Mouse (Mus musculus): ENCODE measurements at regions not wholly inside any gene's neighbourhood (a gene's known extent, or its start where the extent isn't known, plus 50 kb on each side); places are given as distances from the start of the nearest gene placed in this dataset.
"Not testable (repeated sequence)": the region's sequence is repeated elsewhere in the genome, so short reads cannot be mapped to it uniquely, and the experiment has no call there.

DNA sequence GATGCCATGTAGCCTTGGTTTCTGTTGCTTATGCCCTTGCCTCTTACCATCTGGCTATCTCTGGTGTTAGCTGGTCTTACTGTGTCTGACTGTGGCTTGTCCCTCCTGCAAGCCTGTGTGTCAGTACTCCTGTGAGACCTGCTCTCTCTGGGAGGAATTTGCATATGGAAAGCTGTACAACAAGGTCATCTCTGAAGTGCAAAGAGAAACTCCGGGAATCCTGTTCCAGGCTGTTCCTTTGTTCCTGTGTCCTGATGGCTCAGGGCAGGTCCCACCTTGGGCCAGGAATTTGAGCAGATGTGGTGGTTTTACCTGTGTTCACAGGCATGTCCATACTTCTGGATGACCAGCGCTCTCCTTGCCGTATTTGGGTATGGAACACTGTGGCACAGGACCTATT lies 218.6 kb upstream of the Nsun6 start:
- no peaks in the 10 kb centered on the region for H3K9me3 ChIP-seq (replicated peaks; ENCODE audit: control insufficient read depth, low read length)
- no peaks in the 10 kb centered on the region for H3K27me3 ChIP-seq (ENCODE audit: control insufficient read depth, insufficient read depth, low read depth, low read length)
- H3K27ac ChIP-seq (ENCODE audit: low read length), result no peak overlapping the region
- H3K36me3 ChIP-seq (ENCODE audit: control insufficient read depth, insufficient read depth), result no peaks in the 10 kb centered on the region
- no peak overlapping the region for H3K9ac ChIP-seq (ENCODE audit: low read depth, low read length)
- no peak overlapping the region for H3K4me2 ChIP-seq (ENCODE audit: low read depth, low read length)
- ATAC-seq (ENCODE audit: low read depth), result no peak
- WGBS (ENCODE audit: insufficient replicate concordance), result 70% methylated on average over 3 of the region's 3 CpGs
- H3K4me1 ChIP-seq (ENCODE audit: control insufficient read depth, low read depth, low read length), result no peaks in the 10 kb centered on the region
- no peak overlapping the region for H3K4me3 ChIP-seq (ENCODE audit: low read depth, low read length)

DNA sequence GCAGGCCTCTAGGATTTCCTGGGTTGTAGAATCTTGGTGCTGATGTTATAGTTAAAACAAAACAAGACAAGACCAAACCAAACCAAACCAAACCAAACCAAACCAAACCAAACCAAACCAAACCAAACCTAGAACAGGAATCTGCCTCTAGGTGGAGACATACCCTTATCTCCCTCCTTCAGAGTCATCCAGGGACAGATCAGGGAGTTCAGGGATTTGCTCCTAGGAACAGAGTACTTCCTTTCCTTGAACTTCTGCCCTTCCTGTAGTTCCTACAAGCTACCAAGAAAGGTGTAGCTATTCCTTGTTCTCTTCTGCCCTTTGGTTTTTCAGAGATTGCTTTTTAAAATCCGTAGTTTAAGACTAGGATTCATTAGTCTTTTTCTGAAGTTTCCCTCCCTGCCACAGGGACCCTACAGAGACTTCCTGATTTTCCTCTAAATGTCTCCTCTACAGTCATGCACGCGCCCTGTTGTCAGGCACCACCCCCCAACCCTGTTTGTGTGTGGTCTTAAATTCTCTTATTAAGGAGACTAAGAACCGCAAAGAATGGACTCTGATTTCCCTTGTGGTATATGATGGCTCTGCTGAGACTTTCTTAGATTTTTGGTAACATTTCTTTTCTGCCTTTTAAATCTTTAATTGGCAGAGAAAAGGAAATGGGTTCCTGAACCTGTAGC lies 205.8 kb upstream of the Nsun6 start:
- 24% methylated on average over 4 of the region's 4 CpGs for WGBS (ENCODE audit: insufficient replicate concordance)
- ATAC-seq (ENCODE audit: low read depth), result no peak
- no peaks in the 10 kb centered on the region for H3K36me3 ChIP-seq (ENCODE audit: control insufficient read depth, insufficient read depth)

DNA sequence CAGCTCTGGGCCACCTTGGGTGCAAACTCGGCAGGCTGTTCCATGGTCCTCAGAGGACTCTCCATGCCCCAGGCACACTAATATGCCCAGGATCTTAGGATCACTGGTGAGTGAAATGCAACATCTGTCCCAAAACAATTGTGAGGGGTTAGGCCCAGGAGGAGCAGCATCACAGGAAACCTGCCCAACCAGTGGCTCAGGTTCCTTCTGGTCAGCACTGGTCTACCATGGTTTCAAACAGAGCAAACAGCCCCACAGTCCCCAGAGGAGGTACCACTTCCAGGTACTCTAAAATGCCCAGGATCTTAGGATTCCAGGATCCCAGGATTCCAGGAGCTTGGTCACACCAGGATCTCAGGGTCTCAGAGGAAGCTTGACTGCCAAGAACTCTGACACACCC lies 187.4 kb upstream of the Nsun6 start:
- H3K9ac ChIP-seq (ENCODE audit: low read depth, low read length); H3K4me1 ChIP-seq (ENCODE audit: control insufficient read depth, low read depth, low read length); H3K4me2 ChIP-seq (ENCODE audit: low read depth, low read length); H3K9me3 ChIP-seq (replicated peaks; ENCODE audit: control insufficient read depth, low read length); H3K36me3 ChIP-seq (ENCODE audit: control insufficient read depth, insufficient read depth); H3K4me3 ChIP-seq (ENCODE audit: low read depth, low read length); H3K27me3 ChIP-seq (ENCODE audit: control insufficient read depth, insufficient read depth, low read depth, low read length); H3K27ac ChIP-seq (ENCODE audit: low read length); ATAC-seq (ENCODE audit: low read depth): not testable (repeated sequence)
- WGBS (ENCODE audit: insufficient replicate concordance), result 53% methylated on average over 1 of the region's 1 CpGs

More for the DNA sequence above, 205.8 kb upstream of the Nsun6 start:
- no peaks in the 10 kb centered on the region for H3K4me1 ChIP-seq (ENCODE audit: control insufficient read depth, low read depth, low read length)
- no peak overlapping the region for H3K4me3 ChIP-seq (ENCODE audit: low read depth, low read length)
- H3K9me3 ChIP-seq (replicated peaks; ENCODE audit: control insufficient read depth, low read length), result no peaks in the 10 kb centered on the region
- H3K4me2 ChIP-seq (ENCODE audit: low read depth, low read length), result no peak overlapping the region
- no peak overlapping the region for H3K9ac ChIP-seq (ENCODE audit: low read depth, low read length)
- H3K27me3 ChIP-seq (ENCODE audit: control insufficient read depth, insufficient read depth, low read depth, low read length), result no peaks in the 10 kb centered on the region
- H3K27ac ChIP-seq (ENCODE audit: low read length), result no peak overlapping the region

DNA sequence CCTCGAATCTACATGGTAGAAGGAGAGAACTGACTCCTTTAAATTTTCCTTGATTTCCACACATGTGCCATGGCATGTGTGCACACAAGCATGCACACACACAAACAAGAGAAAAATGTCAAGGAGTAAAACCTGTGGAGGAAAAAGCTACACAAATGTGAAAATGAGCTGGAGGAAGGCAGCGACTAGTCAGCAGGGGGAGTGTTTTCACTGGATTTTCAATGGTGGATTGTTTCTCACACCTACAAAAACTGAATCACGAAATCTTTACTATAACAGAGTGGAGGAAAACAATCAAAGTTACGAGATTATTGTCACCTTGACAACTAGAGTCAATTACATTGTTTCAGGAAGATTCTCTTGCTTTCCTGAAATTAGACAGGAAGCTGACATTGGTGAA lies 167.0 kb upstream of the Nsun6 start:
- WGBS (ENCODE audit: insufficient replicate concordance), result 26% methylated on average over 4 of the region's 4 CpGs
- no peak overlapping the region for H3K9ac ChIP-seq (ENCODE audit: low read depth, low read length)

GRCm38 (mm10) chr2:15188091-15188490 lies 133.2 kb upstream of the Nsun6 start:
- Histone ChIP-seq H3K27ac (ENCODE audit: low read length) (no peak overlapping the region), H3K9ac (ENCODE audit: low read depth, low read length) (no peak overlapping the region), H3K9me3 (replicated peaks; ENCODE audit: control insufficient read depth, low read length) (no peaks in the 10 kb centered on the region), H3K27me3 (ENCODE audit: control insufficient read depth, insufficient read depth, low read depth, low read length) (no peaks in the 10 kb centered on the region), H3K4me2 (ENCODE audit: low read depth, low read length) (no peak overlapping the region), H3K4me1 (ENCODE audit: control insufficient read depth, low read depth, low read length) (no peaks in the 10 kb centered on the region), H3K36me3 (ENCODE audit: control insufficient read depth, insufficient read depth) (no peaks in the 10 kb centered on the region), H3K4me3 (ENCODE audit: low read depth, low read length) (no peak overlapping the region)
- ATAC-seq (ENCODE audit: low read depth), result no peak
- 55% methylated on average over 1 of the region's 1 CpGs for WGBS (ENCODE audit: insufficient replicate concordance)

More for the DNA sequence above, 167.0 kb upstream of the Nsun6 start:
- no peak for ATAC-seq (ENCODE audit: low read depth)
- H3K4me3 ChIP-seq (ENCODE audit: low read depth, low read length), result no peak overlapping the region
- no peak overlapping the region for H3K27ac ChIP-seq (ENCODE audit: low read length)
- H3K36me3 ChIP-seq (ENCODE audit: control insufficient read depth, insufficient read depth), result no peaks in the 10 kb centered on the region
- H3K27me3 ChIP-seq (ENCODE audit: control insufficient read depth, insufficient read depth, low read depth, low read length), result no peaks in the 10 kb centered on the region
- H3K4me1 ChIP-seq (ENCODE audit: control insufficient read depth, low read depth, low read length), result no peaks in the 10 kb centered on the region
- no peak overlapping the region for H3K4me2 ChIP-seq (ENCODE audit: low read depth, low read length)
- H3K9me3 ChIP-seq (replicated peaks; ENCODE audit: control insufficient read depth, low read length), result no peaks in the 10 kb centered on the region

DNA sequence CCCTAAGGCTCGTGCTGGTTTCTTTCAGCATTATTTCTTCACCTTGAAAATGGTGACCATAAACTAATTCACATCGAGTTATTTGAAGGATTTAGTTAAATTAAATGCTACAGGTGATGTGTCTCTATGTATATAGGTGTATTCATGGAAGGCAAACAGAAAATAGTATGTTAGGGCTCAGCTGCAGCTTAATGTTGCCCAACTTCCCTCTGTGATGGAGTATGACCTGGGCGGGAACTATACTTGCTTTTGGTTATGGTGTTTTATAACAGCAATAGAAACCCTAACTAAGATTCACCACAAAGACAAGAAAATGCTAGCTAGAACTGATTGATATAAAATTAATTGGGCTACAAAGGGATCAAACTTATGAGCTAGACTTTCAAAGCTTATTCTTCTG lies 126.1 kb upstream of the Nsun6 start:
- WGBS (ENCODE audit: insufficient replicate concordance), result 53% methylated on average over 3 of the region's 3 CpGs

DNA sequence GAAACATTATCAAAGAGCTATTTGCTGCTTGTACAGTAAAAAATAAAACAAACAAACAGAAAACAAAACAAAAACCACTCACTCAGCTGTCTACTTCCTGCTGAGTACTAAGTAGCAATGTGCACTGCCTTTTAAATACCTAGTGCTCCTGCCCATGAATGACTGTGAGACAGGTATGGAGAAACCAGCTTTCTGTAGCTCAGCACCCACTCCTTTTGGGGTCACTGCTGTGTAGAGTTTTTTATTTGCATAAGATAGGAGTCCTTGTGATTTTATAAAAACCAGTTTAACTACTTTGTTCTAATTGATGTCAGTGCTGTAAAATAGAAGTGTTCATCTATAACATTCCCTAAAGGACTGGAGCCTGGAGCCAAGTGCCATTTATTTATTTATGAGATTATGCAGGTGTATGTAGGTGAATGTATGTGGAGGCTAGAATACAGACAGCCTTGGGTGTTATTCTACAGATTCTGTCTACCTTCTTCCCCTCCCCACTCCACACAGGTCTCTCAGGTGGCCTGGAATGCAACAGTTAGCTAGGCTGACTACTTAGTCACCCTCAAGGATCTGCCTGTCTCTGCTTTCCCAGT lies 111.7 kb upstream of the Nsun6 start:
- H3K36me3 ChIP-seq (ENCODE audit: control insufficient read depth, insufficient read depth), result no peaks in the 10 kb centered on the region
- no peak overlapping the region for H3K4me2 ChIP-seq (ENCODE audit: low read depth, low read length)
- no peaks in the 10 kb centered on the region for H3K9me3 ChIP-seq (replicated peaks; ENCODE audit: control insufficient read depth, low read length)
- no peak overlapping the region for H3K27ac ChIP-seq (ENCODE audit: low read length)
- no peaks in the 10 kb centered on the region for H3K27me3 ChIP-seq (ENCODE audit: control insufficient read depth, insufficient read depth, low read depth, low read length)
- peaks cover 18% of the 10 kb centered on the region for H3K4me1 ChIP-seq (ENCODE audit: control insufficient read depth, low read depth, low read length)
- no peak for ATAC-seq (ENCODE audit: low read depth)
- no peak overlapping the region for H3K9ac ChIP-seq (ENCODE audit: low read depth, low read length)
- no peak overlapping the region for H3K4me3 ChIP-seq (ENCODE audit: low read depth, low read length)

More for the DNA sequence above, 126.1 kb upstream of the Nsun6 start:
- Histone ChIP-seq H3K4me1 (ENCODE audit: control insufficient read depth, low read depth, low read length) (no peaks in the 10 kb centered on the region), H3K4me3 (ENCODE audit: low read depth, low read length) (no peak overlapping the region), H3K9me3 (replicated peaks; ENCODE audit: control insufficient read depth, low read length) (no peaks in the 10 kb centered on the region), H3K36me3 (ENCODE audit: control insufficient read depth, insufficient read depth) (no peaks in the 10 kb centered on the region), H3K27ac (ENCODE audit: low read length) (no peak overlapping the region), H3K27me3 (ENCODE audit: control insufficient read depth, insufficient read depth, low read depth, low read length) (no peaks in the 10 kb centered on the region), H3K4me2 (ENCODE audit: low read depth, low read length) (no peak overlapping the region), H3K9ac (ENCODE audit: low read depth, low read length) (no peak overlapping the region)
- no peak for ATAC-seq (ENCODE audit: low read depth)

GRCm38 (mm10) chr2:15165830-15166229 lies 111.0 kb upstream of the Nsun6 start:
- ATAC-seq (ENCODE audit: low read depth), result no peak

GRCm38 (mm10) chr2:15163732-15164418 lies 109.0 kb upstream of the Nsun6 start:
- no peak overlapping the region for H3K9ac ChIP-seq (ENCODE audit: low read depth, low read length)
- ATAC-seq (ENCODE audit: low read depth), result peak; percentile 95

More at GRCm38 (mm10) chr2:15165830-15166229, 111.0 kb upstream of the Nsun6 start:
- H3K9ac ChIP-seq (ENCODE audit: low read depth, low read length), result no peak overlapping the region
- H3K4me2 ChIP-seq (ENCODE audit: low read depth, low read length), result no peak overlapping the region
- H3K36me3 ChIP-seq (ENCODE audit: control insufficient read depth, insufficient read depth), result no peaks in the 10 kb centered on the region
- peaks cover 18% of the 10 kb centered on the region for H3K4me1 ChIP-seq (ENCODE audit: control insufficient read depth, low read depth, low read length)
- WGBS (ENCODE audit: insufficient replicate concordance), result 43% methylated on average over 3 of the region's 3 CpGs
- no peak overlapping the region for H3K27ac ChIP-seq (ENCODE audit: low read length)
- H3K4me3 ChIP-seq (ENCODE audit: low read depth, low read length), result no peak overlapping the region
- H3K9me3 ChIP-seq (replicated peaks; ENCODE audit: control insufficient read depth, low read length), result no peaks in the 10 kb centered on the region
- no peaks in the 10 kb centered on the region for H3K27me3 ChIP-seq (ENCODE audit: control insufficient read depth, insufficient read depth, low read depth, low read length)

More at GRCm38 (mm10) chr2:15163732-15164418, 109.0 kb upstream of the Nsun6 start:
- Histone ChIP-seq H3K4me3 (ENCODE audit: low read depth, low read length) (no peak overlapping the region), H3K4me1 (ENCODE audit: control insufficient read depth, low read depth, low read length) (peaks cover 18% of the 10 kb centered on the region), H3K27me3 (ENCODE audit: control insufficient read depth, insufficient read depth, low read depth, low read length) (no peaks in the 10 kb centered on the region), H3K9me3 (replicated peaks; ENCODE audit: control insufficient read depth, low read length) (no peaks in the 10 kb centered on the region), H3K4me2 (ENCODE audit: low read depth, low read length) (peak overlapping the region; percentile 38), H3K27ac (ENCODE audit: low read length) (peak overlapping the region; percentile 82), H3K36me3 (ENCODE audit: control insufficient read depth, insufficient read depth) (no peaks in the 10 kb centered on the region)
- WGBS (ENCODE audit: insufficient replicate concordance), result 22% methylated on average over 6 of the region's 6 CpGs
